Comparison of ENCODE assay signal across 8 mouse cellular contexts in the genomic region with DNA sequence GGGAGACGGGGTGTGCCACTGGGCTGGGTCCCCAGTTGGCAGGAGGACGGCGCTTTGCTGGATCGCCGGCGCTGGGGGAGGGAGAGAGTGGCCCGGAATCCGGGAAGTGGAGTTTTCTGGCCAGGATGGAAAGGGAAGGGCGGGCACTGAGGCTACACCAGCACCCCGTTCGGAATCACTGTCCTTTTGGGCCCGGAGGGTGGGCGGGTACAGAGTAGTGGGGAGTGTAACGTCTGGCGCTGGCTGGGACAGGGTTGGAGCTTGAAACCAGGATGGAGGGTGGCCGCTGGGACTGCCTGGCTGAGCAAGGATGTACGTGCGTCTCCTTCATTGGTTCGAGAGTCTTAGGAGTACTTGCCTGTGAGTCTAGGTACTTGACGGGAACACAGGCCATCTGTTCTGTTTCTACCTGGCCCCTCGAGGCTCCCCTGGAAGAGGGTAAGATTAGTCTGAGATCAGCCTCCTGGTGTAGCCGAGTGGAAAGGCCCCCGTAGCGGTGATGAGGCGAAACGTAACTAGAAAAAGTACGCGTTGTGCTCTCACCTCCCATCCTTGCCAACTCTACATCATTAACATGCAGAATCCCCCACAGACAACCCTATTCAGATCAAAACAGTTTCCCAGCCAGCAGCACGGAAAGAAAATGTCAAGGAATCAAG. TPM values are rescaled to one million over a fixed set of nuclear protein-coding genes. Genes with fewer than 3 reads are reported as not detected.
DNase-seq lines count a peak whose midpoint lies in the region; ATAC-seq and TF ChIP-seq lines count a peak whose summit lies in the region.

No protein-coding gene starts in this region.

- H3K4me2 ChIP-seq in hindbrain, embryonic 14.5 days (replicated peaks), result peak overlapping the region; percentile 88

- TF ChIP-seq RAD21 in MEL (IDR thresholded peaks at IDR 0.05; ENCODE audit: low read depth, low read length), result no peak

- peaks cover 0 to 13% of the 10 kb centered on the region in 2 experiments; a peak in 3 of 4 replicates for H3K36me3 ChIP-seq in MEL (ENCODE audit: control insufficient read depth in 1 of 2, insufficient read depth in 2 of 2, low read length in 2 of 2)
- H3K36me3 ChIP-seq in hindbrain, embryonic 14.5 days (replicated peaks; ENCODE audit: control insufficient read depth, insufficient read depth), result 0 out of 2 replicates have a peak, but pooled peaks cover under 1% of the 10 kb centered on the region

- H3K9ac ChIP-seq in MEL (ENCODE audit: control insufficient read depth, low read depth, low read length, poor library complexity, severe bottlenecking), result peak overlapping the region; percentile 95
- peak overlapping the region; percentile 83 for H3K9ac ChIP-seq in hindbrain, embryonic 14.5 days

- peak overlapping the region; percentile 88 to 98 for H3K4me3 ChIP-seq in MEL (ENCODE audit: control insufficient read depth in 1 of 2, insufficient read depth in 1 of 2, low read depth in 2 of 2, low read length in 2 of 2)
- H3K4me3 ChIP-seq in hindbrain, embryonic 14.5 days (replicated peaks; ENCODE audit: low read length), result peak overlapping the region; percentile 72
- H3K4me3 ChIP-seq in left cerebral cortex, adult 2 months, result peak overlapping the region; percentile 98

- peaks cover 54% of the 10 kb centered on the region for H3K79me2 ChIP-seq in MEL (ENCODE audit: control insufficient read depth, insufficient read depth, low read length, poor library complexity)

- H3K27ac ChIP-seq in MEL (ENCODE audit: control insufficient read depth, low read depth, low read length), result no peak overlapping the region
- H3K27ac ChIP-seq in hindbrain, embryonic 14.5 days, result peak overlapping the region; percentile 82
- peak overlapping the region; percentile 94 for H3K27ac ChIP-seq in left cerebral cortex, adult 2 months

- WGBS in hindbrain, embryonic 14.5 days, result under 1% methylated on average over 29 of the region's 29 CpGs

- no peaks in the 10 kb centered on the region for H3K9me3 ChIP-seq in MEL (replicated peaks; ENCODE audit: insufficient read depth, low read length)
- no peaks in the 10 kb centered on the region for H3K9me3 ChIP-seq in hindbrain, embryonic 14.5 days (ENCODE audit: control insufficient read depth, low read length)

- TF ChIP-seq EP300 in MEL (IDR thresholded peaks at IDR 0.05; ENCODE audit: low read depth in 1 of 2, low read length in 2 of 2), result no peak

- peaks cover 6 to 19% of the 10 kb centered on the region in 2 experiments for H3K4me1 ChIP-seq in MEL (ENCODE audit: control insufficient read depth in 1 of 2, insufficient read depth in 2 of 2, low read length in 2 of 2)
- peaks cover 16% of the 10 kb centered on the region for H3K4me1 ChIP-seq in hindbrain, embryonic 14.5 days (replicated peaks; ENCODE audit: control insufficient read depth, insufficient read depth, low read length)

- peak; percentile 57 for DNase-seq in MEL (ENCODE audit: low read depth, low spot score)
- DNase-seq in cerebellum, postnatal 14 days, result peak; percentile 62
- peak; percentile 68 to 81 for DNase-seq in frontal cortex, postnatal 36 days (ENCODE audit: low spot score in 2 of 2)
- peak; percentile 56 for DNase-seq in hindbrain, embryonic 14.5 days (ENCODE audit: low spot score)
- peak; percentile 61 to 65 for DNase-seq in left cerebral cortex, adult 2 months (ENCODE audit: extremely low spot score in 1 of 2, low spot score in 2 of 2)
- DNase-seq in lung, postnatal 4 days, result peak; percentile 73 to 79
- peak; percentile 43 for DNase-seq in right cerebral cortex, postnatal 14 days
- peak; percentile 59 for DNase-seq in urinary bladder, postnatal 25 days (ENCODE audit: low spot score)

- intact Hi-C loops in left cerebral cortex, adult 2 months (cut with DNase I), result loop anchor here (1.0 to 5.0 kb wide), 4 partner anchors 66 to 199 kb away; no protein-coding TSS in a partner anchor

- peak; percentile 64 for ATAC-seq in hindbrain, embryonic 14.5 days (ENCODE audit: low FRiP score)

- no peak for TF ChIP-seq CTCF in MEL (IDR thresholded peaks at IDR 0.05 in 2 of 3, conservative IDR thresholded peaks at IDR 0.05 in 1 of 3; ENCODE audit: control insufficient read depth in 1 of 3, insufficient read depth in 1 of 3, low read depth in 2 of 3, low read length in 3 of 3, poor library complexity in 1 of 3, severe bottlenecking in 1 of 3)
- no peak; the same call in 1 of the 2 replicates for TF ChIP-seq CTCF in left cerebral cortex, adult 2 months (IDR thresholded peaks at IDR 0.05)

- H3K27me3 ChIP-seq in MEL (ENCODE audit: control insufficient read depth in 1 of 2, insufficient read depth in 2 of 2, low read length in 2 of 2), result no peaks in the 10 kb centered on the region
- no peaks in the 10 kb centered on the region for H3K27me3 ChIP-seq in hindbrain, embryonic 14.5 days (ENCODE audit: control insufficient read depth, insufficient read depth, low read length)

- TF ChIP-seq POLR2A in MEL (IDR thresholded peaks at IDR 0.05; ENCODE audit: control insufficient read depth in 1 of 2, insufficient read depth in 1 of 2, low read depth in 1 of 2, low read length in 2 of 2, poor library complexity in 1 of 2), result no peak

TF ChIP-seq in MEL, 35 proteins besides CTCF, POLR2A, EP300 and RAD21:
- no peak for TF ChIP-seq GABPA (IDR thresholded peaks at IDR 0.05; ENCODE audit: low read depth, low read length)
- no peak for TF ChIP-seq MAFK (IDR thresholded peaks at IDR 0.05; ENCODE audit: borderline replicate concordance, low read depth, low read length)
- TF ChIP-seq MAX (IDR thresholded peaks at IDR 0.05; ENCODE audit: low read length), result no peak
- TF ChIP-seq MEF2A (IDR thresholded peaks at IDR 0.05; ENCODE audit: extremely low read depth, insufficient replicate concordance, low read depth, low read length, poor library complexity, severe bottlenecking), result no peak
TF ChIP-seq in MEL: peak in this region for 0.

RNA-seq across cellular contexts. Expression of a gene that starts 1.1 kb away (rescaled TPM):
- 25.4 and 28.6 TPM in 2 replicates for total RNA-seq in MEL (2012; rRNA removed)
- 100 to 1,000 TPM in 1 of 2 experiments, 10 to 100 TPM in 1; 42.0 to 143 TPM for polyA plus RNA-seq in MEL (2012; ENCODE audit: insufficient read depth in 1 of 2, insufficient read length in 2 of 2, low read depth in 1 of 2, low replicate concordance in 2 of 2, missing spikeins in 1 of 2)
- 29.6 and 30.1 TPM in 2 replicates for polyA plus RNA-seq in hindbrain, embryonic 14.5 days (2014; fragmentation: Nextera tagmentation; extraction: Ambion mirVana)
- total RNA-seq in left cerebral cortex, adult 2 months (2021), result 10 to 100 TPM; 51.1 to 64.8 TPM
